Mouse (Mus musculus) liver, embryonic 12.5 days (tissue): Measurements from ENCODE around the gene Plxnb2. TPM values are rescaled to one million over a fixed set of nuclear protein-coding genes. Genes with fewer than 3 reads are reported as not detected.

Experiments
- ATAC-seq: fragments of 200-750 bp; cut with Nextera tagmentation; 2 replicates; pipeline ENCODE4 v1.8.0; 2017; ENCODE audit warnings: moderate number of reproducible peaks, mild to moderate bottlenecking, moderate library complexity
- H3K27ac ChIP-seq: fragments of 300-500 bp; sonication (generic); 2 replicates; pipeline ENCODE4 v1.5.1; 2016; ENCODE audit warnings: mild to moderate bottlenecking
- H3K27me3 ChIP-seq: fragments of 300-500 bp; sonication (generic); replicated peaks from 2 replicates; pipeline ENCODE4 v1.6.1; 2016; ENCODE audit warnings: mild to moderate bottlenecking, moderate library complexity
- H3K36me3 ChIP-seq: fragments of 300-500 bp; sonication (generic); 2 replicates; pipeline ENCODE4 v1.6.1; 2016; ENCODE audit warnings: mild to moderate bottlenecking, moderate library complexity
- H3K4me1 ChIP-seq: fragments of 300-500 bp; sonication (generic); 2 replicates; pipeline ENCODE4 v1.6.1; 2016
- H3K4me2 ChIP-seq: fragments of 300-500 bp; sonication (generic); 2 replicates; pipeline ENCODE4 v1.6.1; 2016; ENCODE audit warnings: mild to moderate bottlenecking, moderate library complexity
- H3K4me3 ChIP-seq: fragments of 300-500 bp; sonication (generic); 2 replicates; pipeline ENCODE4 v1.5.1; 2016; ENCODE audit warnings: mild to moderate bottlenecking, moderate library complexity
- H3K9ac ChIP-seq: fragments of 300-500 bp; sonication (generic); 2 replicates; pipeline ENCODE4 v1.6.1; 2016; ENCODE audit warnings: mild to moderate bottlenecking, moderate library complexity
- H3K9me3 ChIP-seq: fragments of 300-500 bp; sonication (generic); replicated peaks from 2 replicates; pipeline ENCODE4 v1.6.1; 2016; ENCODE audit warnings: mild to moderate bottlenecking, moderate library complexity
- WGBS: fragments of 180-500 bp; shearing (Covaris S2); methylation state at CpG from one replicate; pipeline ENCODE4 v1.1.7; 2016; ENCODE audit not compliant: insufficient replicate concordance; 5-methylcytosine and 5-hydroxymethylcytosine counted together
- polyA plus RNA-seq: library from polyadenylated mRNA; unstranded; fragments of >200 nt; fragmentation: Nextera tagmentation; extraction: Ambion mirVana; gene quantifications from 2 replicates; pipeline ENCODE4 v1.2.1, GENCODE M21; 2016

The Plxnb2 gene
- 38.5 and 38.8 TPM in 2 replicates for polyA plus RNA-seq

DNA sequence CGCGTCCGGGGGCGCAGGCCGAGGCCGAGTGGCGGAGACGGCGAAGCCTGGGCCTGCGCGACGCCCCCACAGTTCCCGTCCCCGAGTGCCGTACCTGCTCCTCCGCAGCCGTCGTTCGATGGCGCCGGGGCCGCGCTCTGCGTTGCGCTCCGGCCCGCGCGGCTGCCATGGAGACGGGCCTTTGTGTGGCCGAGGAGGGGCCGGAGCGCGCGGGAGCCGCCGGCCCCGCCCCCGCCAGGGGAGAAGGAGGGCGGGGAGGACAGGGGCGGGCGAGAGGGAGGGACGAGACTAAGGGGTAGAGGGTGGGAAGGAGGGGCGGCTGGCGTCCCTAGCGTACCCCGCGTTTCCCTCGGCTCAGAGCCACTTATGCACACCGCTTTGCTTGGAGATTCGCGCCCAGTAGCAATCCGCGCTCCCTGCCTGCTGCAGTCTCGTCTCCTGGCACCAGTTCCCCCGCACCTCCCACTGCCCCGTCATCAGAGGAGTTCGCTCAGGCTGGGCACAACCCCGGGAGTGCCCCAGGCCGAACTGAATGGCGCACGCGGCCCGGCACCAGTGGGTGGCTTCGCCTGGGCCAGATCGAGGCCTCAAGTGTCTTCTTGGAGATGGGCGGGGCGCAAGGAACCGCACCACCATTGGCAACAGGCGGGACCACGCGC lies at the start of gene Plxnb2:
Gene Plxnb2 (minus strand): TSS at position 218 of the 659 bp plus-strand sequence.
- H3K9me3 ChIP-seq = no peaks in the 10 kb centered on the region
- H3K36me3 ChIP-seq = peaks cover 4% of the 10 kb centered on the region; the same call in 1 of the 2 replicates
- peak within 1 kb of the TSS; percentile 64 for H3K4me3 ChIP-seq
- ATAC-seq = peak; percentile 58
- H3K4me1 ChIP-seq = peaks cover 69% of the 10 kb centered on the region
- WGBS = 2% methylated on average over 62 of the region's 72 CpGs
- H3K27ac ChIP-seq = peak within 1 kb of the TSS; percentile 46
- peaks cover 55% of the 10 kb centered on the region for H3K27me3 ChIP-seq
- H3K4me2 ChIP-seq = peak within 1 kb of the TSS; percentile 77
- H3K9ac ChIP-seq = peak within 1 kb of the TSS; percentile 63

DNA sequence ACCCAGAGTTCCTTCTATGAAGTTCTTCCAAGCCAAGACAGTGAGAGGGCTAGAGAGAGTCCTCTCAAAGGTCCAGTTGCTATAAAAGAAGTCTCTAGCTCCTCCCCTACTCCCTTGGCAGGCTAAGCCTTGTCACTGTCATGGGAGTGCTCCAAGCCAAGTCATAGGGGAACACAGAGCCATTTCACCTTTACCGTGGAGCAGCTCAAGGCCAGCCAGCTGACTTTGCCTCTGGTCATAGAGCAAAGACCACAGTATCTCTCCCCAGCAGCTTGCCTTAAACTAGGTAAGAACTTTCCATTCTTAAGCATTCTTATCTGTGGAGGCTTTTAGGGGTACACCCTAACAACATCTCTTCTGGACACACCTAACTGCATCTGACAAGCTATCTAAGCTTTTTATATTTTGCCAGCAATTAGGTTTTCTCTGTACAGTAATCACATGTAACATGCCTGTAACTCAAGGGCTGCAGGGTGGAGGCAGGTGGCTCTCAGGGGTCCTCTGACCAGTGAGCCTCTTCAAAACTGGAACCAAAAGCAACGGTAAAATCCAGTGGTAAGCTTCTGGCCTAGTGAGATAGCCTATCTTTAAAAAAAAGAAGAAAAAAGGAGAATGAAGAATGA lies 35.1 kb upstream of the Plxnb2 start:
- Histone ChIP-seq H3K9ac (peak overlapping the region; percentile 68), H3K9me3 (no peaks in the 10 kb centered on the region), H3K27ac (peak overlapping the region; percentile 98), H3K4me2 (peak overlapping the region; percentile 82), H3K36me3 (peaks cover 24% of the 10 kb centered on the region), H3K4me3 (peak overlapping the region; percentile 29), H3K4me1 (peaks cover 63% of the 10 kb centered on the region), H3K27me3 (no peaks in the 10 kb centered on the region)
- 20% methylated on average over 2 of the region's 2 CpGs for WGBS
- ATAC-seq = peak; percentile 82

DNA sequence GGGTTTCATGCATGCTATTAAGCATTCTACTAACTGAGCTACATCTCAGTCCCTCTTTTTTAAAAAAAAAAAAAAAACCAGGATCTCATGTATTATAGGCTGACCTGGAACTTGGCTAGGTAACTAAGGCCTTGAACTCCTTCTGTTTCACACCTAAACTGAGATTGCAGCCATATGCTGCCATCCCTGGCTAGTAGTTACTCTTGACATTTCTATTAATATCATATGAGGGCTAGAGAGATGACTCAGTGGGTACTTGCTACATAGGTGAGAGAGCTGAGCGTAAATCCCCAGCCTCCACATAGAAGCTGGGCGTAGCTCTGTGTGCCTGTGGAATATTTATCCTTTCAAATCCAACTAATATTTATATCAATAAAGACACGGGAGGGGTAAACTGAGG lies 34.4 kb upstream of the Plxnb2 start:
- peak overlapping the region; percentile 98 for H3K27ac ChIP-seq
- no peak for ATAC-seq
- H3K9ac ChIP-seq = peak overlapping the region; percentile 68
- no peaks in the 10 kb centered on the region for H3K9me3 ChIP-seq
- no peak overlapping the region; the same call in 1 of the 2 replicates for H3K4me3 ChIP-seq
- H3K36me3 ChIP-seq = peaks cover 24% of the 10 kb centered on the region
- peaks cover 67% of the 10 kb centered on the region for H3K4me1 ChIP-seq
- peak overlapping the region; percentile 82 for H3K4me2 ChIP-seq
- no peaks in the 10 kb centered on the region for H3K27me3 ChIP-seq
- 80% methylated on average over 3 of the region's 3 CpGs for WGBS

DNA sequence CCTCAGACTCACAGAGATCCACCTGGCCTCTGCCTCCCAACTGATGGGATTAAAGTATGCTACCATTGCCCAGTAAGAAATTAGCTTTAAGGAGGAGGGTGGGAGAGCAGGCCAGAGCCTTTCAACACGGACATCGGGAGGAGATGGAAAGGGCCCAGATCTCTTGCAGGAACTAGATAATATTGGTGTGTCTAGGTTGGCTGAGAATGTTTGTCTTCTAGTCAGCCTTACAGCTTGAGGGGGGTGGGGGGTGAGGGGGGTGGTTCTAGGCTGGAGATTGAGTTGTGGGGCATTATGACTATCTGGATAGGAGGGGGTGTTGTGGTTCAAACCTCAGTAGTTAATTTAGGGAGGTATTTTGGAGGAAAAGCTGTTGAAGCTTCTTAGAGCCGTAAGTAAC lies 32.9 kb upstream of the Plxnb2 start:
- Histone ChIP-seq H3K27me3 (no peaks in the 10 kb centered on the region), H3K9ac (peak overlapping the region; percentile 63), H3K4me2 (peak overlapping the region; percentile 82), H3K9me3 (no peaks in the 10 kb centered on the region), H3K4me1 (peaks cover 73% of the 10 kb centered on the region), H3K4me3 (peak overlapping the region; percentile 92), H3K27ac (peak overlapping the region; percentile 98), H3K36me3 (peaks cover 24% of the 10 kb centered on the region)
- WGBS = 45% methylated on average over 3 of the region's 3 CpGs
- ATAC-seq = no peak

DNA sequence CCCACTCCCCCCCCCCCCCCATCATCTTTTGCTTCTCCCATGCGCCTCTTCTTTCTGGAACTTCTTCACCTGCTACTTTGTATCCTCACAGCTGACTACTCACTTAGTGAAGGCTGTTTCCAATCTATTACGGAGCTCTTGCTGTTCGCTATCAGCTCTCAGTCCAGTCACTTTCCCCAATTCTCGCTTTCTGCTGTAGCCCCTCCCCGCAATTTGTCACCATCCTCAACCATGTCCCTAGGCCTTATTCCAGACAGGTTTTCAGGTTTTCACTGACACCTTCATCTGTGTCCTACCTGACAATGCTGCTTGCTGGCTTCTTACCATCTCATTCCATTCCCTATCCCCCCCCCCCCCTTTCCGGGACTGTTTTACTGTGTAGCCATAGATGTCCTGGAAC lies 31.9 kb upstream of the Plxnb2 start:
- Histone ChIP-seq H3K4me2 (peak overlapping the region; percentile 82), H3K27me3 (no peaks in the 10 kb centered on the region), H3K4me1 (peaks cover 70% of the 10 kb centered on the region), H3K4me3 (peak overlapping the region; percentile 92), H3K9me3 (no peaks in the 10 kb centered on the region), H3K27ac (peak overlapping the region; percentile 98), H3K36me3 (peaks cover 20% of the 10 kb centered on the region), H3K9ac (peak overlapping the region; percentile 99)
- ATAC-seq = no peak
- whole genome bisulfite sequencing = 54% methylated on average over 6 of the region's 6 CpGs

DNA sequence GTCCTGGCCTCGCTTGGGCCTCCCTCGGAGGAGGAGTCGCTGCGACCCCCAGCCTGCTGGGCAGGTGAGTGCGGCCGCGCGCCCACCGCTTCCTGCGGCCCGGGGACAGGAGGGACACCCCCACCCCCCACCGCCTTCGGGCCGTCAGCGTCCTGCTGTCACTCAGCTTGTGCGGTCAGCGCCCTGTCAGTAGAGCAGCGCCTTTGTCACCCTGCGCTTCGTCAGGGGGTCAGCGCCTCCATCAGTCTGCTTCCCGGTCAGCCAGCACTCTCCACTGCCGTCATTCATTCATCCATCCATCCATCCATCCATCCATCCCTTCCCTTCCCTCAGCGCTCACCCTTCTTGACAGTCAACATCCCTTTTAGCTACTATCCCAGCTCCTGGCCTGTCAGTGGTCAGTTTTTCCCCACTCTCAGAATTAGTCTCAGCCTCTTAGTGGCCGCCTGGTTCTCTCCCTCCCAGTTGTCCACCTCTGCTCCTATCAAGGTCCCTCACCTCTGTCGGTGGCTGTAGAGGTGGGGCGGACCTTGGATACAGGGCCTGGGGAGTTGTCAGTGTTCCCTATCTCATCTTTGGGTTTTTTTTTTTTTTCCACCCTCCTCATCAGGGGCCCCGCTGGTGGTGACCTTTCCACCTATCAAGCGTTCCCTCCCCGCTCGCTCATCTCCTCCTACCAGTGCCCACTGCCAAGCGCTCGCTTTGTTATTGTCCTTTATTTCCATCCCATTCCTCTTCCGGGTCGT lies 31.3 kb upstream of the Plxnb2 start:
- H3K9me3 ChIP-seq = no peaks in the 10 kb centered on the region
- peak; percentile 63 for ATAC-seq
- peak overlapping the region; percentile 92 for H3K4me3 ChIP-seq
- peaks cover 16% of the 10 kb centered on the region for H3K36me3 ChIP-seq
- H3K27ac ChIP-seq = peak overlapping the region; percentile 98
- peak overlapping the region; percentile 99 for H3K9ac ChIP-seq
- H3K4me2 ChIP-seq = peak overlapping the region; percentile 82
- 1% methylated on average over 35 of the region's 35 CpGs for WGBS
- peaks cover 67% of the 10 kb centered on the region for H3K4me1 ChIP-seq
- no peaks in the 10 kb centered on the region for H3K27me3 ChIP-seq

DNA sequence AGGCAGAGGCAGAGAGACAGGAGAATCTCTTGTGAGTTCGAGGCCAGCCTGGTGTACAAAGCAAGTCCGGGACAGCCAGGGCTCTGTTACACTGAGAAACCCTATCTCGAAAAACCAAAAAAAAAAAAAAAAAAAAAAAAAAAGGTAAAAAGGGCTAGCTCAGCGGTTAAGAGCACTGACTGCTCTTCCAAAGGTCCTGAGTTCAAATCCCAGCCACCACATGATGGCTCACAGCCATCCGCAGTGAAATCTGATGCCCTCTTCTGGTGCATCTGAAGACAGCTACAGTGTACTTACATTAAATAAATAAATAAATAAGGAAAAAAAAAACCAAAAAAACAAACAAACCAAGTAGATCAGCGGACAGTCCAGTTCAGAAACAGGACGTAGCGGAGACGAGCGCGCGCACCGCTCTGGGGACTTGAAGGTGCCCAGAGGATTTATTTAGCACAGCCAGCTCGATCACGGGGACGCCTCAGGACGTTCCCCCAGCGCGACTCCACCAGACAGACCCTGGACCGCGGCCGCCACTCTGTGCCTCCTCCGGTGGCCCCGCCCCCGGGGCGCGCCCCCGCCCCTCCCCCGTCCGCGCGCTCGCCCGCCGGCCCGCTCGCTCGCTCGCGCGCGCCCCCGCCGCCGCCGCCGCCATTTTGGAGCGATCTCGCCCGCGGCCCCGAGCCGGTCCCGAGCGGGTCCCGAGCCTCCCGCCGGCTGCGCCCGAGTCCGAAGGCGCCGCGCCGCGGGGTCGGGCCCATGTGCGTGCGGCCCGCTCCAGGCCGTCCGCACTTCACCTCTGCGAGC lies 30.5 kb upstream of the Plxnb2 start, which contains the start of gene Ppp6r2:
Gene Ppp6r2 (plus strand): TSS at position 639 of the 801 bp plus-strand sequence.
- Histone ChIP-seq H3K4me3 (peak within 1 kb of the TSS; percentile 92), H3K4me1 (peaks cover 61% of the 10 kb centered on the region), H3K27me3 (no peaks in the 10 kb centered on the region), H3K36me3 (peaks cover 8% of the 10 kb centered on the region), H3K9ac (peak within 1 kb of the TSS; percentile 99), H3K9me3 (no peaks in the 10 kb centered on the region), H3K27ac (peak within 1 kb of the TSS; percentile 98), H3K4me2 (peak within 1 kb of the TSS; percentile 82)
- 3% methylated on average over 63 of the region's 73 CpGs for WGBS
- ATAC-seq = peak; percentile 65

DNA sequence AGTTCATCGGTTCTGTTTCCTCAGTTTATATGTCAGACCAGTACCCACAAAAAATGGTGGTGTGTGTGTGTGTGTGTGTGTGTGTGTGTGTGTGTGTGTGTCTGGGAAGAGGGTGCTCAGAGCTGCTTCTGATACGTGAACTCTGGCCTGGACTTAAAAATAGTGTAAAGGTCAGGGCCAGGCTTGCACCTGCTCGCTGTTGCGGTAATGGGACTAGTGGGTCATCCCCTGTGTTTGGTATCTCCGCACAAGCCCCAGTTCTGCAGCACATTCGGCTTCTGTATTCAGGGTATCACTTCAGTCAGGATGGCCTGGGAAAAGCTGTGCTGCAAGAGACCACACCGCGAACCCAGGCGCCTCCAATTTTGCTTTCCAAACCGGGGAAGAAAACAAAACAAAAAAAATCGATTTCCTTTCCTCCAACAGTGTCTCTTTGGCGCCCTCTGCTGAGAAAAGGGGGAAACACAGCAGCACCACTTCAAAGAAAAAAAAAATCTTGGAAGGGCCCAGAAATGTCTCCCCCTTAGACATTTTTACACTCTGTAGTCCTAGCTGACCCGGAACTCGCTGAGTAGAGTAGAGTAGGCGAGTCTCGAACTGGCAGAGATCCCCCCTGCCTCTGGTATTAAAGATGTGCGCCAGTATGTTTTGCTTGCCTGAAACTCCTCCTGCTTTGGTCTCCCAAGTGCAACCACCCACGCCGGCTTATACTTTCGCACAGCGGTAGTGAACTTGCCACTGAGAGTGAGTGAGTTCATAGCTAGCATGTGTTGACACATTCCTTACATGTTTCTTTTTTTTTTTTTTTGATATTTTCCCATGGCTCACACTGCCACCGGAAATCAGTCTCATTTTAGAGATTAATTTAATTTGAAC lies 29.5 kb upstream of the Plxnb2 start:
- WGBS = 20% methylated on average over 22 of the region's 22 CpGs
- Histone ChIP-seq H3K4me1 (peaks cover 51% of the 10 kb centered on the region), H3K36me3 (no peaks in the 10 kb centered on the region), H3K27me3 (no peaks in the 10 kb centered on the region), H3K9ac (peak overlapping the region; percentile 68), H3K4me3 (peak overlapping the region; percentile 92), H3K27ac (peak overlapping the region; percentile 98), H3K4me2 (peak overlapping the region; percentile 82), H3K9me3 (no peaks in the 10 kb centered on the region)
- ATAC-seq = no peak

DNA sequence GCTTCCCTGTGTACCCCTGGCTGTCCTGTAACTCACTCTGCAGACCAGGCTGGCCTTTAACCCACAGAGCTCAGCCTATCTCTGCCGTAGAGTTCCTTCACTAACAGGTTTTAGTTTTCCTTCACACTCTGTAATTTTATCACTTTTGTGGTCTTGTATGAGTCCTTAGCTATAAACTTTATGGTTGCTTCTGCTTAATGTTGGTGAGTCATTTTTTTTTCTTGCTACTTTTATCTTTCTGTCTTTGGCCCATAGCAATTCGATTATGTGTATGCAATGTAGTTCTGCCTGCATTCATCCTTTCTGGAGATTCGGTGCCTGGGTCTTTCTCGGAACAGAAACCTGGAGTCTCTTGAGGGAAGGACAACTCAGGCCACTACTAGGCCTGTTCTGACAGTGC lies 26.9 kb upstream of the Plxnb2 start:
- H3K4me3 ChIP-seq = no peak overlapping the region
- H3K27me3 ChIP-seq = no peaks in the 10 kb centered on the region
- H3K27ac ChIP-seq = no peak overlapping the region
- WGBS = 77% methylated on average over 4 of the region's 4 CpGs
- ATAC-seq = no peak
- H3K9ac ChIP-seq = no peak overlapping the region
- H3K9me3 ChIP-seq = peaks cover 14% of the 10 kb centered on the region
- peaks cover 24% of the 10 kb centered on the region for H3K4me1 ChIP-seq
- no peak overlapping the region for H3K4me2 ChIP-seq
- no peaks in the 10 kb centered on the region for H3K36me3 ChIP-seq

DNA sequence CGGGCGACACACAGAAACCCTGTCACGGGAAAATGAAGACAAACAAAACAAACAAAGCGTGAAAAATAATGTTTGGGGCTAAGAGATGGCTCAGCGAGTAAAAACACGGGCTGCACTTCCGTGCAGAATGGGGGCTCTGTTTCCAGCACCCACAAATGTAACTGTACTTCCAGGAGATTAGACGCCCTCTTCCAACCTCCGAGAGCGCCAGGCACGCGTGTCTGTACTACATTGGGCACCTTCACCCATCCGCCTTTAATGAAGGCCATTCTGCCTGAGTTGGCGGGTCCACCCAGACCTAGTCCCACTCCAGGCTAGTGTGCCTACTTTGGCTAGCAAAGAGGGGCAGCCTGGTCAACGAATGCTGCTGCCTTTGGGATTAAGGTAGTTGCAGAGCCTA lies 16.5 kb upstream of the Plxnb2 start:
- Histone ChIP-seq H3K27me3 (no peaks in the 10 kb centered on the region), H3K4me3 (peak overlapping the region; percentile 85), H3K27ac (no peak overlapping the region; the same call in 1 of the 2 replicates), H3K9ac (peak overlapping the region; percentile 91; the same call in 1 of the 2 replicates), H3K9me3 (peaks cover 4% of the 10 kb centered on the region), H3K4me1 (peaks cover 22% of the 10 kb centered on the region), H3K4me2 (peak overlapping the region; percentile 90), H3K36me3 (no peaks in the 10 kb centered on the region)
- ATAC-seq = no peak
- 72% methylated on average over 15 of the region's 15 CpGs for WGBS
